Mouse (Mus musculus) hindbrain, postnatal 0 days (tissue): ENCODE results near the gene 4930519G04Rik. TPM values are rescaled to one million over a fixed set of nuclear protein-coding genes. Genes with fewer than 3 reads are reported as not detected.
"Not testable (repeated sequence)": the region's sequence is repeated elsewhere in the genome, so short reads cannot be mapped to it uniquely, and the experiment has no call there.

Experiments
- ATAC-seq: fragments of 200-750 bp; cut with Nextera tagmentation; 2 replicates; pipeline ENCODE4 v1.8.0; 2017; ENCODE audit warnings: mild to moderate bottlenecking, moderate TSS enrichment, moderate library complexity
- DNase-seq: peaks from one replicate; pipeline ENCODE4 v3.0.0-alpha.2; 2015; ENCODE audit warnings: low spot score
- H3K27ac ChIP-seq: fragments of 300-500 bp; sonication (generic); 2 replicates; pipeline ENCODE4 v1.5.1; 2014; ENCODE audit warnings: mild to moderate bottlenecking
- H3K27me3 ChIP-seq: fragments of 300-500 bp; sonication (generic); 2 replicates; pipeline ENCODE4 v1.6.1; 2014; ENCODE audit warnings: low read length, mixed read lengths; ENCODE audit not compliant: insufficient read depth
- H3K36me3 ChIP-seq: fragments of 300-500 bp; sonication (generic); 2 replicates; pipeline ENCODE4 v1.6.1; 2014; ENCODE audit warnings: low read length, mixed read lengths; ENCODE audit not compliant: insufficient read depth
- H3K4me1 ChIP-seq: fragments of 300-500 bp; sonication (generic); 2 replicates; pipeline ENCODE4 v1.6.1; 2014; ENCODE audit warnings: antibody characterized with exemption, low read length, mixed read lengths; ENCODE audit not compliant: insufficient read depth
- H3K4me2 ChIP-seq: fragments of 300-500 bp; sonication (generic); 2 replicates; pipeline ENCODE4 v1.6.1; 2014; ENCODE audit warnings: low read depth, mild to moderate bottlenecking, low read length, moderate library complexity, mixed read lengths
- H3K4me3 ChIP-seq: fragments of 300-500 bp; sonication (generic); 2 replicates; pipeline ENCODE4 v1.5.1; 2014; ENCODE audit warnings: low read length
- H3K9ac ChIP-seq: fragments of 300-500 bp; sonication (generic); replicated peaks from 2 replicates; pipeline ENCODE4 v1.6.1; 2014; ENCODE audit warnings: mild to moderate bottlenecking, low read length, moderate library complexity, mixed read lengths
- H3K9me3 ChIP-seq: fragments of 300-500 bp; sonication (generic); 2 replicates; pipeline ENCODE4 v1.6.1; 2016; ENCODE audit warnings: low read length, mixed read lengths
- CTCF ChIP-seq: IDR thresholded peaks from 2 replicates; pipeline ENCODE4 v1.5.1; 2016; ENCODE audit warnings: antibody characterized with exemption, control low read depth, low read depth
- WGBS: fragments of 180-500 bp; shearing (Covaris S2); extraction: QIAGEN DNeasy Blood & Tissue Kit; methylation state at CpG from one replicate; pipeline ENCODE4 v1.1.7; 2014; 5-methylcytosine and 5-hydroxymethylcytosine counted together
- polyA plus RNA-seq: library from polyadenylated mRNA; unstranded; fragments of >200 nt; fragmentation: Nextera tagmentation; extraction: Ambion mirVana; gene quantifications from 2 replicates; pipeline ENCODE4 v1.2.1, GENCODE M21; 2015
- total RNA-seq: library from RNA; depleted of rRNA; stranded (reverse); fragments of >200 nt; gene quantifications from 2 replicates; pipeline ENCODE4 v1.2.3, GENCODE M21; 2014; rRNA removed

4930519G04Rik gene
- total RNA-seq (not detected in 2 replicates), polyA plus RNA-seq (not detected in 2 replicates)

DNA sequence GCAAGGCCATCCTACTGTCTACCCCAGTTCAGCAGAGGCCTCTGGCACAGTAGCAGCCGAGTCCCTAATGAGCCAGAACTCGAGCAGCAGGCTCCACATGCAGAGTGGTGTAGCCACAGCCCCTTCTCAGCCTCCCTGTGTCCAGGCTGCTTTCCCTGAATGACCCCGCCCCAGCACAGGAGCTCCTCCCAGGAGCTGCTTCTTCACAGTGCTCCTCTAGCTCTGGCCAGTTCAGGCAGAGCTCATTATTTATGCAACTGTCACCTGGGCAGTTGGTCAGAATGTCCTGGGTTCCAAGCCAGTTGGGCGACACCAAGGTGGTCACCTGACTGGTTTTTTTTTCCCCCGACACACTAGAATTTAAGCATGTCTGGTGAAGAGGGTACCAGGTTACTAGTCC is at the start of gene 4930519G04Rik:
4930519G04Rik (plus strand) TSS at position 301 of the 400 bp plus-strand sequence.
- H3K9me3 ChIP-seq, H3K9ac ChIP-seq, ATAC-seq, H3K4me2 ChIP-seq, H3K36me3 ChIP-seq, H3K4me1 ChIP-seq, DNase-seq, H3K27ac ChIP-seq, H3K4me3 ChIP-seq, H3K27me3 ChIP-seq: not testable (repeated sequence)
- WGBS: 84% methylated on average over 3 of the region's 5 CpGs

DNA sequence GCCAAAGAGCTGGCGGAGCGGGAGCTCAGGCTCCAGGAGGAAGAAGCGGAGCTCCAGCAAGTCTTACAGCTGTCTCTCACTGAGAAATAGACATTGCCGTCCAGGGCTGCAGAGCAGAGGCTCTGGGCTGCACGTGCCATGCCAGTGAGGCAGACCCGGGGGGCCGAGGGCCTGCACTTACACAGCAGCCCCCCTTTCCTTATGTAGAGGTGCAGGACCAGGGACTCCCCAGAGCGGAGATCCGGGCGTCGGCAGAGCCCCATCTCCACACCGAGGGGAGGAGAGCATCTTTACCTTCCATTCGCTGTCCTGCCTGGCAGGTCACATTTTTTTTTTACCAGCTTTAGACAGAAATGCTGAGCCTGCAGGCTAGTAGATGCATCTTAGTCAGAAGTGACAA is 49.1 kb upstream of the 4930519G04Rik start:
- Histone ChIP-seq H3K4me2 (no peak overlapping the region), H3K4me3 (no peak overlapping the region), H3K9me3 (no peaks in the 10 kb centered on the region), H3K36me3 (peaks cover 58% of the 10 kb centered on the region), H3K9ac (no peak overlapping the region), H3K27me3 (no peaks in the 10 kb centered on the region), H3K4me1 (no peaks in the 10 kb centered on the region), H3K27ac (no peak overlapping the region)
- ATAC-seq: no peak
- 70% methylated on average over 13 of the region's 13 CpGs for WGBS
- TF ChIP-seq CTCF: no peak
- no peak for DNase-seq

DNA sequence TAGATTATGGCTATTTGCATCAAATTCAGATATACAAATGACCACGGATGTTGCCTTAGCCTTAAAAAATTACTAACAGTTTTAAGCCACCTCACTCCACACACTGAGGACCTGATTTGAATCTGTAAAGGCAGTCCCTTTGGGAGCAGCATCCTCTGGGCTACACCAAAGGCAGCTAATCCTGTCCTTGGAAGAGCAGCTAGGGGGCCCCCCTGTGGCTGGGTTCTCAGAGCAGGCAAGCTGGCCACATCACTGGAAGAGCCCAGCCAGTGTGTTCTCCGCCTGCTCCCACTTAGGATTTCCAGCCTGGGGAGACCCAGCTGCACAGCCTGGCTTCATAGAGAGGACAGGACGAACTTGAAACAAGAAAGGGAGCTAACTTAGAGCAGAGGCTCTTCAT is 48.5 kb upstream of the 4930519G04Rik start:
- Histone ChIP-seq H3K27me3 (no peaks in the 10 kb centered on the region), H3K4me1 (no peaks in the 10 kb centered on the region), H3K4me3 (no peak overlapping the region), H3K4me2 (no peak overlapping the region), H3K36me3 (peaks cover 54% of the 10 kb centered on the region), H3K9me3 (no peaks in the 10 kb centered on the region), H3K9ac (no peak overlapping the region), H3K27ac (no peak overlapping the region)
- ATAC-seq (peak; percentile 42; the same call in 1 of the 2 replicates), DNase-seq (peak; percentile 67)
- 31% methylated on average over 3 of the region's 3 CpGs for WGBS
- peak; percentile 53 for TF ChIP-seq CTCF

DNA sequence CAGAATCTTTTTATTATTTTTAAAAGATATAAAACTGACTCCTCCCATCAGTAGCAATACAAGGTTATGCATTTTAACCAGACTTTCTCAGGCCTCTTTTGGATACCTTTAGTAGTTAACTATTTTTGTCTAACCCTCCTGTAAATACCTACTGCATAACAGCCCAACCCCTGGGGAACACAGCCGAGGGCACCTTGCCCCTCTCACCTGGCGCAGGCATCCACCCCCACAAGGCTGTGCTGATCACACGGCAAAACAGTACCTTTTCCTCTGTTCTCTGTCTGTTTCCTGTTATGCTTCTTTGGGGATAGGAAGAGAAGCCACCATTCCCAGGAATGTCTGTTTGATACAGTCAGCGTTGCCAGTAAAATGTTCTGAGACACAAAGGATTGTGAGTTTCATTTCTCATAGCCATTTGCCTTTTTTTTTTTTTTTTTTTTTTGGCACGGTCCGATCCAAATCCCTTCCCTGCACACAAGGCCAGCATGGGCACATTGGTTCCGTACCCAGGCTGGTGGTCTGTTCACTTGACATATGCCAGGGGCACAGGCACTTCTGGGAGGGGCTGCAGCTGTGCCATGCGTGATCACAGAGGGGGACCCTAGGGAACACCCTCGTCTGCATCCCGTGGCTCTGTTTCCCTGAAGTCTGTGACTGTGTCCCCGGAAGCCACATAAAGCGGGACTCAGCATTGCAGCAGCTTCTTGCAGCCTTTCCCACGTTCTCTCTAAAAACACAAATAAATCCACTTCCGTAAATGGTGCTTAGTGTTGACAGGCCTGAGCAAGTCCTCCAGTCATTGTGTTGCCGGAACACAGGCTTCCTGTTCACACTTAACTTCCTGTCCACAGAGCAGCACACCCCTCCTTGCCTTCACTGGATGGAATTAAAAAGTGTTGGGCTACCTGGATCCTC is 47.8 kb upstream of the 4930519G04Rik start:
- H3K4me2 ChIP-seq: no peak overlapping the region
- H3K27me3 ChIP-seq: no peaks in the 10 kb centered on the region
- H3K9ac ChIP-seq: no peak overlapping the region
- peak overlapping the region; percentile 58; the same call in 1 of the 2 replicates for H3K27ac ChIP-seq
- no peaks in the 10 kb centered on the region for H3K9me3 ChIP-seq
- 59% methylated on average over 15 of the region's 15 CpGs for WGBS
- ATAC-seq (no peak), DNase-seq (no peak)
- H3K4me3 ChIP-seq: no peak overlapping the region
- no peak for TF ChIP-seq CTCF
- H3K4me1 ChIP-seq: no peaks in the 10 kb centered on the region
- H3K36me3 ChIP-seq: peaks cover 48% of the 10 kb centered on the region

DNA sequence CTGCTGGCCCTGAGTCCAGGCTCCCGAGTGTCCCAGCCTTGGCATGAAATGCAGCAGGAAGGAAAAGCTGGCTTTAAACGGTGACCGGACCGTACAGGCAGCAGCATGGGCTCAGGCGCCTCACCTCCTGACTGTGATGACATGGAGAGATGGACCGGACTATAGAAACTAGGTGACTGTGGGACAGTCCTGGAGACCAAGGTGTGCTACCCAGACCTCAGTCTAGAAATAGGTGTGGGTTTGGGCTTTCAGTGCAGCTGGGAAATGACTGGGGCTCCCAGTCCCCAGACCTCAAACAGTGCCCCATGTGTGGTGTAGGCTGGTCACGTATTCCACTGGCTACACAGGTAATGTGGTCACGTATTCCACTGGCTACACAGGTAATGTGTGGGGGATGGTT is 46.8 kb upstream of the 4930519G04Rik start:
- no peak for ATAC-seq
- peak overlapping the region; percentile 58 for H3K27ac ChIP-seq
- 82% methylated on average over 8 of the region's 8 CpGs for WGBS
- no peaks in the 10 kb centered on the region for H3K9me3 ChIP-seq
- H3K9ac ChIP-seq: no peak overlapping the region
- no peak for DNase-seq
- H3K4me3 ChIP-seq: no peak overlapping the region
- H3K4me1 ChIP-seq: no peaks in the 10 kb centered on the region
- no peak for TF ChIP-seq CTCF
- no peak overlapping the region for H3K4me2 ChIP-seq
- H3K27me3 ChIP-seq: no peaks in the 10 kb centered on the region
- H3K36me3 ChIP-seq: peaks cover 40% of the 10 kb centered on the region

DNA sequence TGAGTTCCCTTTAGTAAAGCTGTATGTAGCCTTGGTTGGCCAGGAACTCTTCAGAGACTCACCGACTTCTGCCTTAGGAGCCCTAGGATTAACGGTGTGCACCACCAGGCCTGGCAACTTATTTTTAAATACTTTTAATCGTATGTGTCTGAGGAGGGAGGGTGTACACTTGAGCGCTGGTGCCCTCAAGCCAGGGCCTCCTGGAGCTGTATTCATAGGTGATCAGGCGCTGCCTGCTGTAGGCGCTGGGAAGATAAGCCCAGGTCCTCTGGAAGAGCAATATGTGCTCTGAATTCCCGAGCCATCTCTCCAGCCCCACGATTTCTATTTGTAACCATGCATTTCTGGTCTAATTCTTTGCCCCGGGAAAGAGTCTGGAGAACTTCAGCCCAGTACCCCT is 46.4 kb upstream of the 4930519G04Rik start:
- ATAC-seq (no peak), DNase-seq (no peak)
- Histone ChIP-seq H3K9me3 (no peaks in the 10 kb centered on the region), H3K4me2 (no peak overlapping the region), H3K4me3 (no peak overlapping the region), H3K27me3 (no peaks in the 10 kb centered on the region), H3K9ac (no peak overlapping the region), H3K4me1 (no peaks in the 10 kb centered on the region), H3K36me3 (peaks cover 36% of the 10 kb centered on the region), H3K27ac (peak overlapping the region; percentile 58)
- 34% methylated on average over 9 of the region's 9 CpGs for WGBS
- no peak for TF ChIP-seq CTCF

DNA sequence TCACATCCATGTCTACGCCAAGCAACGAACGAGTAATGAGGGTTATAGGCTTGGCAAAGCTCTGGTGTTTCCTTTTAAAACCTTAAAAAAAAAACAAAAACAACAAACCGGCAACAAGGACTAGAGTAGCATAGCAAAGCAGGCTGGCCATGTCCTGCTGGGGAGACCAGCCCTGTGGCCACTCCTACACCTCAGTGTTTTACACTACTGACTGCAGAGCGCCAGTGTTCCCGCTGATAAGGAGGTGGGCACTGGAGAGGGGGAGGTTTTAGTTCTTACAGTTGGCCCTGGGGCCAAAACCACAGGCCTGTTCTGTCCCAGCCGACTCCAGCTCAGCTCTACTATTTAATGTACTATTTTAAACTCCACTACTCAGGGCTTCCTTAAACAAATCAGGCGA is 46.0 kb upstream of the 4930519G04Rik start:
- DNase-seq (no peak), ATAC-seq (0 out of 2 replicates have a peak, but pooled peaks have one; percentile 36)
- H3K9ac ChIP-seq: no peak overlapping the region
- no peak for TF ChIP-seq CTCF
- 21% methylated on average over 8 of the region's 8 CpGs for WGBS
- no peak overlapping the region for H3K4me2 ChIP-seq
- no peak overlapping the region for H3K4me3 ChIP-seq
- no peaks in the 10 kb centered on the region for H3K9me3 ChIP-seq
- H3K27me3 ChIP-seq: no peaks in the 10 kb centered on the region
- peaks cover 32% of the 10 kb centered on the region for H3K36me3 ChIP-seq
- H3K4me1 ChIP-seq: no peaks in the 10 kb centered on the region
- H3K27ac ChIP-seq: peak overlapping the region; percentile 58
